Mouse (Mus musculus) retina, postnatal 1 day (tissue): ENCODE measurements around the gene Nme3.
"Not testable (repeated sequence)": the region's sequence is repeated elsewhere in the genome, so short reads cannot be mapped to it uniquely, and the experiment has no call there.

ENCODE experiments used
- DNase-seq: peaks from one replicate; pipeline ENCODE4 v3.0.0-alpha.2; 2012

Nme3 gene

GRCm38 (mm10) chr17:24902124-24902523 is 5.8 kb downstream of the Nme3 start:
- no peak for DNase-seq

DNA sequence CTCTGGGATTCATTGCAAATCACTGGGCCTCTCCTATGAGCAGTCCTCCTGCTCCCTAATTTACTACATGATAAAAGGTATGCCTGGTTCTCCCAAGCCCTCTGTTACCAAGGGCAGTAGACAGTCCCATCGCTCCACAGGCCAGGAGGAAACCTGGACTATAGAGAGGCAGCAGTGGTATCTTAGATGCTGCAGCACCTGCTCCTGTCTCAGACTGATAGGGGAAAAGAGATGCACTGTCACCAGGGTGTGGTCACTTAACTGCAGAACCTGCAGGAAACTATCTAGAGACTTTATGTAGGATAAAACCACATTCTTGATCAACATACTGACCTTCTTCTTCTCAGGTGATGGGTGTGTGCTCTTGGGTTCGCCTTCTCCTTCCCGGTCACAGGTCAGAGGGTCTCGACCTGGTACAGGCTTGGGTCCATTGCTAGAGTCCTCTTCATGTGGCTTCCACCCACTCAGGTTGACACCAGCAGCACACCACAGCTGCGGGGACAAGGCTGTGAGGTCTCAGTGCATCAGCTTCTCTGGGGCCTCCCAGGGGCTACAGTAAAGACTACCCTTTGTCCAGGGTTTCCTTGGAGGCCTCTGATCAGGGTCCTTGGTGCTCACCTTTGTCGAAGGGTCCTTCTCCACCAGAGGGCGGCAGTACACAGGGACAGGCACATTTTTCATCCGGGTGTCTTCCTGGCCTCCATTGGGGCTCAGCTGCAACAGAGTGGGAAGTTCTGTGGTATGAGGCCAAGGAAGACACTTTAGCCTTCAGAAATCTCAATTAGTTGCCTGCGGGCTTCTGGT is 6.6 kb downstream of the Nme3 start:
- DNase-seq = peak; percentile 34

GRCm38 (mm10) chr17:24903767-24904166 is 7.5 kb downstream of the Nme3 start:
- DNase-seq = no peak

- DNase-seq = no peak
These were observed 11.3 kb downstream of the Nme3 start for GRCm38 (mm10) chr17:24907591-24907990.

- no peak for DNase-seq
These were observed 17.7 kb downstream of the Nme3 start for GRCm38 (mm10) chr17:24913984-24914383.

- DNase-seq = no peak
These were observed 26.9 kb downstream of the Nme3 start for GRCm38 (mm10) chr17:24923246-24923645.

GRCm38 (mm10) chr17:24929506-24929905 is 33.2 kb downstream of the Nme3 start:
- DNase-seq = no peak

GRCm38 (mm10) chr17:24932431-24932830 is 36.1 kb downstream of the Nme3 start:
- no peak for DNase-seq

GRCm38 (mm10) chr17:24933163-24933562 is 36.9 kb downstream of the Nme3 start:
- no peak for DNase-seq

- no peak for DNase-seq
These were observed 38.6 kb downstream of the Nme3 start for GRCm38 (mm10) chr17:24934926-24935325.

- no peak for DNase-seq
These were observed 39.4 kb downstream of the Nme3 start for GRCm38 (mm10) chr17:24935666-24936065.

DNA sequence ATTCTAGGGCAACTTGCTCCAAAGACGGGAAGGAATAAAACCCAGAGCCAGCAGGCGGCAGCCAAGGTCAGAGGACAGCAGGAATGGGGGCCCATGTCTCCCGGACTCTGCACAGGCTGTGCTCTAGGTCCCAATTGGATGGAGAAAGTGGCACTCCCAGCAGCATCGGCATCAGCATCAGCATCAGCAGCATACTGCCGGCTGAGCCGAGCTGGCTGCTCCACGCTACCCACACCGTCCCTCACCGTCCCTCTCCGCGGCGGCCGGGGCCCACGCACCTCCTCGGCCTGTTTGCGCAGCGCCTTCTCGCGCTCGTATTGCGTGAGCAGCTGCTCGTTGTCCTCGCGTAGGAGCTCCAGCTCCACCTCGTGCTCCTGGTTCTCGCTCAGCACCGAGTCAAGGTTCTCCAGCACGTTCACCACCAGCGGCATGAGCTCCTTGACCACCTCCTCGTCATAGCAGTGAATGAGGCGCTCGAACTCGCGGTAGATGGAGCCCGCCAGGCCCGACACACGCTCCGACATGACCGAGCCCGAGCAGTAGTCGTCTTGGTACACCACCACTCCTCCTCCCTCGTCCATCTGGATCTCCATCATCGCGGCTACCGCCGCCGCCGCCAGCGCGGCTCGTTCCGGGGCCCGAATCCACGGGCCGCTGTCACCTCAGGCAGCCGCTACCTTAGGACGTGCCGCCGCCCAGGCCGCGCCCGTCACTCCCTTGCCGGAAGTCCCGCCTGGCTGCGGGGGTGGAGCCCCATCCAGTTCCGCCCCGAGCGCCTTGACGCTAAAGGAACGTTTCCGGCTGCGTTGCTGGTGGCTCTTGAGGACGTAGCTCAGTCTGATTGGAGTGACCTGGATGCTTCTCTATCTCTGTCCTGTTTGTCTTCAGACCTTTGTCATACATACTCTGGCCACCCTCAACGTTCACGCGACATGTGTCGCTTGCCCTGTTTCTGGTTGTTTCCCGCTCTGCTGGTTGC is 40.2 kb downstream of the Nme3 start, which contains the start of gene Mapk8ip3:
Gene Mapk8ip3, minus strand, starts transcription at position 719 of the 979 bp plus-strand sequence.
- peak; percentile 96 for DNase-seq

GRCm38 (mm10) chr17:24937266-24937665 is 41.0 kb downstream of the Nme3 start:
- no peak for DNase-seq

GRCm38 (mm10) chr17:24942453-24942852 is 46.2 kb downstream of the Nme3 start:
- peak; percentile 33 for DNase-seq

DNA sequence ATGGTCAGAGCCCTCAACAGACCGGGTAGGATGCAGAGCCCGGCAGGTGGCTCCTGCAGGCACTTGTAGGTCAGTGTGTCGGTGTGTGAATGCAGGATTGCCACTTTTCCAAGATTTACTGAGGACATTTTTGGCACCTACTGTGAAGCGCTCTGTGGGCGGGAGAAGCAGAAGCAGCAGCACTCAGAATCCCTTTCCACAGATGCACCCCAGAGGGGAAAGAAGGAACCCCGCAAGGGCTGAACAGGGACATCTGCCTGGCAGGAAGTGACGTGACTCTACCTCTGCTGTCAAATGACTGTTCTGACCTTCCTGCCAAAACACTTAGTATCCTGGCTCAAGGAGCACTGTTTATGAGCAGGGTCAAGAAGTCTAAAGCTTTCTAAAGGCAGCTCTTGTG is 46.7 kb downstream of the Nme3 start:
- DNase-seq = no peak

GRCm38 (mm10) chr17:24943589-24943988 is 47.3 kb downstream of the Nme3 start:
- not testable (repeated sequence) for DNase-seq
